Mouse (Mus musculus) left cerebral cortex, adult 9 months (tissue): ENCODE measurements around the gene Il17rc.
A peak's percentile ranks its signal among the peaks of the same experiment; 100 is the strongest.

Experiments
- DNase-seq, 2 experiments: peaks; one replicate each; pipeline ENCODE4 v3.0.0; 2022; ENCODE audit warnings: low spot score in 2 of 2

Gene Il17rc

GRCm38 (mm10) chr6:113471297-113471936 is at the start of gene Il17rc:
TSS of gene Il17rc (plus strand) at chr6:113471427.
- no peak for DNase-seq

DNA sequence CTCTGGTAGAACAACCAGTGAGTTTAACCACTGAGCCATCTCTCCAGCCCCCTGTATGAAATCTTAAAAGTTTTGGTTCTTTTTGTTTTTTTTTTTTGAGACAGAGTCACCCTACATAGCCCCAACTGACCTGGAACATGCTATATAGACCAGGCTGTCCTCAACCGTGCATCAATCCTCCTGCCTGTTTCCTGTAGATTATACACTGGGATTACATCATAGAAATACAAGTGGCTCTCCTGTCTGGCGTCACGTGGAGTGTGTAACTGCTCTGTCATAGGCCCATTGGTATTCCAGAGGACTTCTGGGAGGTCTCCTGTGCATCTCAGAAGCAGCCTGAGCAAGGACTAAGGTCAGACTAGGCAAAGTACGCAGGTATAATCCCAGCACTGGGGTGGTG is 48.2 kb upstream of the Il17rc start:
- DNase-seq = no peak

DNA sequence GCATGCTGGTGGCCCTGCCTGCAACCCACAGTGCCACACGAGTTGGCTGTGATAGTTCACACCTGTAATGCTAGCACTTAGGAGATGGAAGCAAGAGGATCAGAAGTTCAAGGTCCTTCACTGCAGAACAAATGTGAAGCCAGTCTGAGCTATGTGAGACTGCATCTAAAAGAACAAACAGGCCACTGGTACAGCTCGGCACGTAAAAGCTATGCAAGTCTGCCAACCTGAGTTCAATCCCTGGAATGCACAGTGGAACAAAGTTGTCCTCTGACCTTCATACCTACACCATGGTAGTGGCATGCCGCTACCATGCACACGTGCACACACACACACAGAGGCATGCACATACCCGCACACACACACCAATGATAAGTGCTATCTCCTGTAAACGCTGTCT is 47.0 kb upstream of the Il17rc start:
- DNase-seq = no peak

DNA sequence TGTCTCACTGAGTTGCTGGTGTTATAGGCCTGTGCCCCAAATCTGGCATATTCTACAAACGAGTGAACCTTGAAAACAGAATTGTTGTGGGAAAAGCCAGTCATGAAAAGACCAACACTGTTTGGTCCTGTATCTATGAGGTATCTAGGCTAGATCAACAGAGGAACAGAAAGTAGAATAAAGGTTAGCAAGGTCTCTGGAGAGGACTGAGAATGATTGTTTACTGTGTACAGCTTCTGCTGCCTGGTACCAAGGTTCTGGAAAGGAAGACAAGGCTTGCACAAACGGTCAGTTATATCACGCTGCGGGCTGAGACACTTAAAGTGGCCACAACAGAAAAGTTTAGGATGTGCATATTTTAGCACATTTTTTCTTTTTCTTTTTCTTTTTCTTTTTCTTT is 44.5 kb upstream of the Il17rc start:
- DNase-seq = no peak

- DNase-seq = no peak
Observed at GRCm38 (mm10) chr6:113427397-113427796, 43.8 kb upstream of the Il17rc start.

DNA sequence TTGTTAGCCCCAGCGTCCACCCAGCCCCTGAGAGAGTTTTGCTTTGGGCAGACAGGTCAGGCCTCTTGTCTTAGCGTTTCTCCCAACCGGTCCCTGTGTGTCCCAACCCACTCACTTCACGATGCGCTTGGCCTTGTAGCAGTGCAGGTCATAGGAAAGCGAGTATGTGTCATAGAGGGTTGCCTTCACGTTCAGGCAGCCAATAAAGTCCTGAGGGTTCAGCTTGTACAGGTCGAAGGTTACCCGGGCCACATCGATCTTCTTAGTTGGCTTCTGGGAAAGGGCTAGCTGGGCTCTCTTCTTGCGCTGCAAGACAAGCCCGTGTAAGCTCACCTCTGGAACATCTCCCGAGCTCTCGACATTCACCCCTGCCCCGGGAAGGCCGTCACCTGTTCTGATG is 43.2 kb upstream of the Il17rc start:
- DNase-seq = no peak

GRCm38 (mm10) chr6:113429965-113430364 is 41.3 kb upstream of the Il17rc start:
- no peak for DNase-seq

GRCm38 (mm10) chr6:113430846-113431245 is 40.4 kb upstream of the Il17rc start:
- DNase-seq = no peak

- DNase-seq = no peak
Observed at GRCm38 (mm10) chr6:113431801-113432200, 39.4 kb upstream of the Il17rc start.

DNA sequence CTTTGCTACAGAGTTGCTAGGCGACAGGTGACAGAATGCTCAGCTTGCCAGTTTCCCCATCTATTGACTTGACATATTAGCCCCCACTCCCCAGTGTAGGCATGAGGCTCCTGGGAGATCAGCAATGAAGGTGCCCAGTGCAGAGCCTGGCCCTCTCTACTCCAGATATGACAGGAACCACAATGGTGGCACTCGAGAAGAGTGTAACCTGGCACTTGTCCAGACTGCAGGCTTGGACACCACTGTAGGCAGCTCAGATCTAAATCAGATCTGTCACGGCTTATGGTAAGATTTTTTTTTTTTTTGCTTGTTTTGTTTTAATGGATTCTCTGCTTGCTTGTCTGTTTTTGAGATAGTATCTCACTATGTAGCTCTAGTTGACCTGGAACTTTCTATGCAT is 37.6 kb upstream of the Il17rc start:
- DNase-seq = no peak

DNA sequence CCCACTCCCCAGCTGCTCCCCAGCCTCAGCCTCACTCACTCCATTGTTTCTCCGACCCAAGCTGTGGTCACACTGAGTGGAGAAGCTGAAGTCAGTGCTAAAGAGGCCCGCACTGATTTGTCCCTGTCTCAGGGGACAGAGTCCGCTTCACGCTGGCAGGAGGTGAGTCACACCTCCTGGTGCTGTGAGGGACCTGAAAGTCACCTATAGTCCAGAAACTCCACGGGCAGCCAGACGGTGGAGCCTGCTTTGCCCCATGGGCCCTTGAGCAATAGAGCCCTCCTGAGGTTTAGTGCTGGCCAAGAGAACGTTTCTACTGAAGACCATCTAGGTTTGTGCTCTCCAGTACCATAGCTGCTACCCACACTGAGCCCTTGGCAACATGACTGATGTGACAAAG is 36.5 kb upstream of the Il17rc start:
- DNase-seq = no peak

DNA sequence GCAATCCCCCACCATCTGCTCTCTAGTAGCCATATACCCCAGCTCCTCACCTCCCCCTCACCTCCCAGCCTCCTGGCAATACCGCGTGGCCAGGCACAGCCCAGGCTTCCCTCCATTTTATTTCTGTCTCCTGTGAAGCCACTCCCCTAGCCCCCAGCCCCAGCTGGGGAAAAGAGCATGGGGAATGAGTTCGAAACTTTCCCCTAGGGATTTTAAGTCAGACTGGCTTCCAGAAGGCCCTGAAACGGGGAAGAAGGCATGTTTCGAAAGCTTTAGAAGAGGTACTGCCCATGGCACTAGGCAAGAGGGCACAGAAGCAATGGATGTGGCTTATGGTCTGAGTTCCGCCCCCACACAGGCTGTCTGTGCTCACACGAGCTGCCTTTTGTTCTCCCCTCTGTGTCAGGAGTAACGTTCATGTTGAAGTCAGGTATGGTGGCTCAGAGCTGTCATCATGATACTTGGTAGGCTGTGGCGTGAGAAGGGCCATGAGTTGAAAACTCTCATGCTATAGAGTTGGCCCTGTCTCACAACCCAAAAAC is 35.5 kb upstream of the Il17rc start, which contains the start of gene Cidec:
Gene Cidec (minus strand): TSS at position 97 of the 542 bp plus-strand sequence.
- no peak for DNase-seq

DNA sequence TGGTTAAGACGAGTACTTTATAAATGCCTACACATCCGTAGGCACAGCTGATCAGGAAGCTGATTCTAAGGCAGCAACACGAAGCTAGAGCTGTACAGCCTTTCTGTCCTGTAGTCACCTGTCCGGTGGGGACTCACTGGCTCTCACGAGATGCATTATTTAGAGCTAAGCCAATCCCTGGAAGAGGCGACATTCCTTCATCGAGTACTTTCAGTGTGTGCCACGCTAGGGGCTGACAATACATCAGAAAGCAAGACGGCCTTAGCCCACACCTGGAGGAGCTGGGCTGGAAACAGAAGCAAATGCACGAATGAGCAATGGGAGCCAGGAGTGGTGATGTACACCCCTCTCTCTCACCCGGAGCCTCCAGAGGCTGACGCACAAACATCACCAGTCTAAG is 34.1 kb upstream of the Il17rc start:
- no peak for DNase-seq

GRCm38 (mm10) chr6:113438721-113439430 is 32.4 kb upstream of the Il17rc start:
- no peak for DNase-seq

DNA sequence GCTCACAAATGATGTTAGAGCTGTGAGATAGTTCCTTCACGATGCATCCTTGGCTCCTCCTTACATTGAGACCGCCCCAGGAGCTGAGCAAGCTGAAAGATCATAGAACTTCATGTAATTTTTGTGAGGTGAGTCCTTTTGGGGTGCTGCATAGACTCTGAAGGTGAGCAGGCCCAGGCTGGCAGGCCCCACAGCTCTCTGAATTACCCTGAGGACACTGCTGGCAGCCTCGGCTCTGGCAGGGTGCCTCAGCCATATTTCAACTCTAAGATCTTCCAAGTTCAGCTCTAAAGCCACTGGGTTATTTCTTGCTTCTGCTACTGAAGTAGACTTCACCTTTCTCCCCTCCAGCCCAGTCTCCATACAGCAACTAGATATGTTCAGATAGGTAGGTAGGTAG is 30.5 kb upstream of the Il17rc start:
- no peak for DNase-seq

- DNase-seq = peak in 1 of 2 experiments; percentile 77
Observed at GRCm38 (mm10) chr6:113441147-113441680, 30.0 kb upstream of the Il17rc start.

GRCm38 (mm10) chr6:113442087-113442441 is 29.2 kb upstream of the Il17rc start:
- DNase-seq = no peak

GRCm38 (mm10) chr6:113442442-113443090 is 28.7 kb upstream of the Il17rc start, which contains the start of gene Jagn1:
TSS of gene Jagn1 (plus strand) at chr6:113442569.
- peak; percentile 68 to 93 for DNase-seq

DNA sequence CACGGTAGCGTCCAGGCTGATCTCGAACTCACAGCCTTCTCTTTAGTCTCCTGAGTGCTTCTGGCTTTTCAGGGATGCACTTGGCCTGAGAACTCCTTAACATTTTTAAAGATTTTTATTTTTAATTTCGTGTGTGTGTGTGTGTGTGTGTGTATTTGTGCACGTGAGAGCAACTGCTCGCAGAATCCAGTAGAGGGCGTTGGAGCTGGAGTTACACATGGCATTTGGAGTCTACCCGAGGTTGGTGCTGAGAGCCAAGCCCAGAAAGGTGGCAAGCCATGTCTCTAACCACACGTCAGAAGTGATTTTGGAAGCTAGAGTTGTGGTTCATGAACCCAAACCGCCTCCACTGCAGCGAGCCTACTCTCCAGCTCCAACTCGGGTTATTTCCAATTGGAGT is 28.1 kb upstream of the Il17rc start:
- DNase-seq = no peak

DNA sequence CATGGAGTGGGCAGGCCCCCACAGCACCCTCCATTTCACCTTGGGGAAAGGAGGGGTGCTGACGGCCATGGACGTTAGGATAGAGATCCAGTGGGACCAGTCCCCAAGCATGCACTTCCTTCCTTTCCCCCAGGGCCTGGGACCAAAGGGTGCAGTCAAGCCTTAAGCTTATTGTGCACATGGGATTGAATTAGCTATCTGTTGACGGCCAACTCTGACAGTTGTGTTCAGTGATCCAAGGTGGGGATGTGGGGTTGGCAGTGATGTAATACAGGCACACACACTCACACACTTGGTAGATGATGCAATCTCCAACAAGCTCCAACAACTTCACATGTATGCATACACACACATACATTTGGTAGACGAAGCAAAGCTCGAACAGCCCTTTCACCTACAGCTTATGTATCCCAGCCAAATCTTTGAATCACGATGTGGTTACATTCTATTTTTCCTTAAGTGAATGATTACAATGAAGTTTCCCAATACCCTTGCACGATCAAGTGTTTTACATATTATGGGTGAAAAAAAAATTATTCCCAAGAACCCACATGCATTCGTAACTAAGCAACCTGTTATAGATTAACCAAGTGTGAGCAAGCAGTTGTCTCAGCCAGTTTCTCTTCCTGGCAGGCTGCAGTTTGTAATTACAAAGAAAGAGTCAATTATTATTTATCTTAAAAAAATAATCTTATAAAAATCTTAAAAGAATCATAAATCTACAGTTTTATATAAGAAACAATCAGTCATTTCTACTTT is 26.8 kb upstream of the Il17rc start:
- DNase-seq = no peak

- DNase-seq = no peak
Observed at GRCm38 (mm10) chr6:113447639-113448038, 23.6 kb upstream of the Il17rc start.

DNA sequence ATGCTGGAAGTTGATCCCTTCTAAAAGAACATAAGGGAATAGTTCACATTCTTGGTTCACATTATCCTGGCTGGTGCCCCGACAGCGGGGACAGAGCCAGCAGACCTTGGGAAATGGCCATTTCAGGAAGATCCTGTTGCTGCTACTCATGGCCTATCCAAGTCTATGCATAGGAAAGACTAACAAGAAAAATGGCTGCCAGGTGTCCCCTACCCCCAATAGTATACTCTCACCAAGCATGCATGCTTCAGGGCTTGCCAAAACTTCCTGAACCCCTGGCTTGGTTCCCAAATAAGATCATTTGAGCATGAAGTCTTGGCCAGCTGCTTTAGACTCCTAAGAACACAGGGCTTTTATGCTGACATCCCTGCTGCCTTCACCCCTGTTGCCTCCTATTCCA is 19.4 kb upstream of the Il17rc start:
- DNase-seq = no peak
